Mouse (Mus musculus) left cerebral cortex, postnatal 14 days (tissue): Measurements from ENCODE around the gene Rplp2. TPM values are rescaled to one million over a fixed set of nuclear protein-coding genes. Genes with fewer than 3 reads are reported as not detected.
A peak's percentile ranks its signal among the peaks of the same experiment; 100 is the strongest.

Experiments used
- DNase-seq, 2 experiments: peaks; one replicate each; pipeline ENCODE4 v3.0.0; 2021 to 2022; ENCODE audit warnings: low spot score in 2 of 2, mixed read lengths in 1 of 2
- intact Hi-C: fragments of 180-260 bp; cut with DNase I; formaldehyde crosslinking; loops from one replicate; pipeline ENCODE4 v1.15.1; 2025
- total RNA-seq, 2 experiments: library from RNA; stranded (reverse); gene quantifications; 2 replicates each; pipeline ENCODE4 v1.2.3; 2021

Rplp2 gene
- total RNA-seq, 2 experiments from 2014 or later: 572 to 599 TPM

- intact Hi-C loops: no loop called here
- DNase-seq: no peak
Measured at GRCm38 (mm10) chr7:141463824-141464602, 16.8 kb downstream of the Rplp2 start.

- no peak for DNase-seq
- intact Hi-C loops: no loop called here
Measured at GRCm38 (mm10) chr7:141464603-141465201, 17.5 kb downstream of the Rplp2 start.

- intact Hi-C loops: no loop called here
- no peak for DNase-seq
Measured at GRCm38 (mm10) chr7:141465388-141466044, 18.3 kb downstream of the Rplp2 start.

GRCm38 (mm10) chr7:141466045-141466394, 18.9 kb downstream of the Rplp2 start:
- intact Hi-C loops: no loop called here

GRCm38 (mm10) chr7:141466607-141467148, 19.5 kb downstream of the Rplp2 start:
- intact Hi-C loops: no loop called here
- DNase-seq: no peak

More at GRCm38 (mm10) chr7:141466045-141466394, 18.9 kb downstream of the Rplp2 start:
- DNase-seq: no peak

GRCm38 (mm10) chr7:141467230-141468030, 20.3 kb downstream of the Rplp2 start, which contains the start of gene Cd151:
TSS of gene Cd151 (plus strand) at chr7:141467392.
- intact Hi-C loops: no loop called here
- DNase-seq: peak; percentile 59 to 60

- no peak for DNase-seq
- intact Hi-C loops: no loop called here
Measured at GRCm38 (mm10) chr7:141468164-141468521, 21.0 kb downstream of the Rplp2 start.

GRCm38 (mm10) chr7:141468522-141469211, 21.5 kb downstream of the Rplp2 start:
- peak; percentile 62 to 65 for DNase-seq
- intact Hi-C loops: no loop called here

- intact Hi-C loops: no loop called here
- no peak for DNase-seq
Measured at GRCm38 (mm10) chr7:141469352-141469751, 22.2 kb downstream of the Rplp2 start.

- no peak for DNase-seq
- intact Hi-C loops: no loop called here
Measured at GRCm38 (mm10) chr7:141469901-141470636, 22.9 kb downstream of the Rplp2 start.

GRCm38 (mm10) chr7:141470637-141470944, 23.4 kb downstream of the Rplp2 start:
- intact Hi-C loops: no loop called here
- no peak for DNase-seq

- intact Hi-C loops: no loop called here
- DNase-seq: no peak
Measured at GRCm38 (mm10) chr7:141471236-141471635, 24.1 kb downstream of the Rplp2 start.

- DNase-seq: no peak
- intact Hi-C loops: no loop called here
Measured at GRCm38 (mm10) chr7:141472226-141472625, 25.1 kb downstream of the Rplp2 start.

- intact Hi-C loops: no loop called here
- no peak for DNase-seq
Measured at GRCm38 (mm10) chr7:141472763-141473162, 25.6 kb downstream of the Rplp2 start.

- intact Hi-C loops: no loop called here
Measured at GRCm38 (mm10) chr7:141474160-141474559, 27.0 kb downstream of the Rplp2 start.

GRCm38 (mm10) chr7:141475011-141475804, 28.0 kb downstream of the Rplp2 start, which contains the start of the genes Polr2l and Tspan4:
TSS of gene Polr2l (minus strand) at chr7:141475132.
TSS of gene Tspan4 (plus strand) at chr7:141475240.
- DNase-seq: peak; percentile 80 to 84
- intact Hi-C loops: no loop called here

More at GRCm38 (mm10) chr7:141474160-141474559, 27.0 kb downstream of the Rplp2 start:
- no peak for DNase-seq

- intact Hi-C loops: no loop called here
- no peak for DNase-seq
Measured at GRCm38 (mm10) chr7:141475805-141476158, 28.6 kb downstream of the Rplp2 start.
